Mouse (Mus musculus): Measurements from ENCODE around the gene Brsk2. TPM values are rescaled to one million over a fixed set of nuclear protein-coding genes. Genes with fewer than 3 reads are reported as not detected.

Gene Brsk2
- polyA plus RNA-seq, 1 experiment from 2014 or later: 0.55 TPM

- H3K36me3 ChIP-seq (ENCODE audit: control insufficient read depth, insufficient read depth): no peaks in the 10 kb centered on the region
- 21% methylated on average over 7 of the region's 7 CpGs for WGBS
- no peak overlapping the region for H3K4me3 ChIP-seq (ENCODE audit: low read depth, low read length)
- TF ChIP-seq CTCF (IDR thresholded peaks at IDR 0.05; ENCODE audit: low read depth): peak; percentile 52
- H3K27ac ChIP-seq (ENCODE audit: low read depth, low read length): no peak overlapping the region
- no peaks in the 10 kb centered on the region for H3K27me3 ChIP-seq (replicated peaks; ENCODE audit: control insufficient read depth, insufficient read depth, low read length)
- H3K9me3 ChIP-seq (ENCODE audit: control insufficient read depth): no peaks in the 10 kb centered on the region
- 0 out of 2 replicates have a peak, but pooled peaks have one; percentile 8 for ATAC-seq
- no peak overlapping the region for H3K4me2 ChIP-seq (replicated peaks; ENCODE audit: low read depth)
- H3K4me1 ChIP-seq (replicated peaks; ENCODE audit: control insufficient read depth, insufficient read depth, low read length): no peaks in the 10 kb centered on the region
- H3K9ac ChIP-seq (ENCODE audit: low read depth, low read length): no peak overlapping the region
Measured at GRCm38 (mm10) chr7:141972831-141973619, 23.5 kb downstream of the Brsk2 start.

- 73% methylated on average over 6 of the region's 6 CpGs for WGBS
- H3K9me3 ChIP-seq (ENCODE audit: control insufficient read depth): no peaks in the 10 kb centered on the region
- no peak overlapping the region for H3K27ac ChIP-seq (ENCODE audit: low read depth, low read length)
- no peak for TF ChIP-seq CTCF (IDR thresholded peaks at IDR 0.05; ENCODE audit: low read depth)
- H3K27me3 ChIP-seq (replicated peaks; ENCODE audit: control insufficient read depth, insufficient read depth, low read length): no peaks in the 10 kb centered on the region
- H3K9ac ChIP-seq (ENCODE audit: low read depth, low read length): no peak overlapping the region
- H3K36me3 ChIP-seq (ENCODE audit: control insufficient read depth, insufficient read depth): no peaks in the 10 kb centered on the region
- no peaks in the 10 kb centered on the region for H3K4me1 ChIP-seq (replicated peaks; ENCODE audit: control insufficient read depth, insufficient read depth, low read length)
- no peak for ATAC-seq
- H3K4me2 ChIP-seq (replicated peaks; ENCODE audit: low read depth): no peak overlapping the region
- no peak overlapping the region for H3K4me3 ChIP-seq (ENCODE audit: low read depth, low read length)
Measured at GRCm38 (mm10) chr7:141978003-141978402, 28.5 kb downstream of the Brsk2 start.

GRCm38 (mm10) chr7:141979247-141979646 lies 29.7 kb downstream of the Brsk2 start:
- Histone ChIP-seq H3K9me3 (ENCODE audit: control insufficient read depth) (no peaks in the 10 kb centered on the region), H3K4me3 (ENCODE audit: low read depth, low read length) (no peak overlapping the region), H3K4me2 (replicated peaks; ENCODE audit: low read depth) (no peak overlapping the region), H3K27ac (ENCODE audit: low read depth, low read length) (no peak overlapping the region), H3K4me1 (replicated peaks; ENCODE audit: control insufficient read depth, insufficient read depth, low read length) (no peaks in the 10 kb centered on the region), H3K27me3 (replicated peaks; ENCODE audit: control insufficient read depth, insufficient read depth, low read length) (no peaks in the 10 kb centered on the region), H3K9ac (ENCODE audit: low read depth, low read length) (no peak overlapping the region), H3K36me3 (ENCODE audit: control insufficient read depth, insufficient read depth) (no peaks in the 10 kb centered on the region)
- no peak for ATAC-seq
- no peak for TF ChIP-seq CTCF (IDR thresholded peaks at IDR 0.05; ENCODE audit: low read depth)
- WGBS: 92% methylated on average over 4 of the region's 4 CpGs

- TF ChIP-seq CTCF (IDR thresholded peaks at IDR 0.05; ENCODE audit: low read depth): no peak
- 82% methylated on average over 7 of the region's 7 CpGs for WGBS
- Histone ChIP-seq H3K36me3 (ENCODE audit: control insufficient read depth, insufficient read depth) (no peaks in the 10 kb centered on the region), H3K27me3 (replicated peaks; ENCODE audit: control insufficient read depth, insufficient read depth, low read length) (no peaks in the 10 kb centered on the region), H3K27ac (ENCODE audit: low read depth, low read length) (no peak overlapping the region), H3K4me3 (ENCODE audit: low read depth, low read length) (no peak overlapping the region), H3K4me2 (replicated peaks; ENCODE audit: low read depth) (no peak overlapping the region), H3K9ac (ENCODE audit: low read depth, low read length) (no peak overlapping the region), H3K4me1 (replicated peaks; ENCODE audit: control insufficient read depth, insufficient read depth, low read length) (no peaks in the 10 kb centered on the region), H3K9me3 (ENCODE audit: control insufficient read depth) (no peaks in the 10 kb centered on the region)
- no peak for ATAC-seq
Measured at GRCm38 (mm10) chr7:141981237-141981636, 31.7 kb downstream of the Brsk2 start.

GRCm38 (mm10) chr7:141988314-141988806 lies 38.8 kb downstream of the Brsk2 start:
- H3K27me3 ChIP-seq (replicated peaks; ENCODE audit: control insufficient read depth, insufficient read depth, low read length): no peaks in the 10 kb centered on the region
- no peaks in the 10 kb centered on the region for H3K36me3 ChIP-seq (ENCODE audit: control insufficient read depth, insufficient read depth)
- no peak overlapping the region for H3K4me2 ChIP-seq (replicated peaks; ENCODE audit: low read depth)
- no peak for TF ChIP-seq CTCF (IDR thresholded peaks at IDR 0.05; ENCODE audit: low read depth)
- no peak overlapping the region for H3K27ac ChIP-seq (ENCODE audit: low read depth, low read length)
- no peaks in the 10 kb centered on the region for H3K9me3 ChIP-seq (ENCODE audit: control insufficient read depth)
- no peak overlapping the region for H3K9ac ChIP-seq (ENCODE audit: low read depth, low read length)
- H3K4me3 ChIP-seq (ENCODE audit: low read depth, low read length): no peak overlapping the region
- 82% methylated on average over 7 of the region's 7 CpGs for WGBS
- no peaks in the 10 kb centered on the region for H3K4me1 ChIP-seq (replicated peaks; ENCODE audit: control insufficient read depth, insufficient read depth, low read length)
- ATAC-seq: no peak

GRCm38 (mm10) chr7:141991183-141991582 lies 41.6 kb downstream of the Brsk2 start:
- Histone ChIP-seq H3K36me3 (ENCODE audit: control insufficient read depth, insufficient read depth) (no peaks in the 10 kb centered on the region), H3K27ac (ENCODE audit: low read depth, low read length) (no peak overlapping the region), H3K27me3 (replicated peaks; ENCODE audit: control insufficient read depth, insufficient read depth, low read length) (no peaks in the 10 kb centered on the region), H3K4me3 (ENCODE audit: low read depth, low read length) (no peak overlapping the region), H3K4me1 (replicated peaks; ENCODE audit: control insufficient read depth, insufficient read depth, low read length) (no peaks in the 10 kb centered on the region), H3K9me3 (ENCODE audit: control insufficient read depth) (no peaks in the 10 kb centered on the region), H3K9ac (ENCODE audit: low read depth, low read length) (no peak overlapping the region), H3K4me2 (replicated peaks; ENCODE audit: low read depth) (no peak overlapping the region)
- TF ChIP-seq CTCF (IDR thresholded peaks at IDR 0.05; ENCODE audit: low read depth): no peak
- 69% methylated on average over 2 of the region's 2 CpGs for WGBS
- no peak for ATAC-seq
